Mouse (Mus musculus): Measurements from ENCODE around the gene Myo1b.

DNA sequence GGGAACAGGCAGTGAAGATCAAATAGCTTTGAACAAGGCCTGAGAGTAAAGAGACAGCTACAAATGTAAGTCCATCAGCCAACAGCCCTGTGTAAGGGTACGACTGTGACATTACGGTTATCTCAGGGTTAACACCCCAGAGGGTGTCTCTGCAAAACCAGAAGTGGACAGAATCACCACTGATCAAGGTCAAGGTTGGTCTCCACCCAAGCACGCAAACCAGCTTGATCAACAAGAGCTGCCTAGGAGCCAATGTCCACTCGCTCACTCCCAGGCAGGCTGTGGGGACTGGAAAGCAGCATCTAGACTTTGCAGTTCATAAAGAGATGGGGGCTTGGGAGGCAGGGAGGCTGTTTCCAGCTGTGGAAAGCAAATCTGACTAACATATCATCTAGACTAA lies 23.9 kb downstream of the Myo1b start:
- TF ChIP-seq CTCF (IDR thresholded peaks at IDR 0.05; ENCODE audit: extremely low read depth, insufficient read length, insufficient replicate concordance, low read depth, low read length) (no peak), POLR2A (IDR thresholded peaks at IDR 0.05; ENCODE audit: low read depth, low read length) (no peak)
